Mouse (Mus musculus): ENCODE measurements around the gene Zfp148.
"Not testable (repeated sequence)": the region's sequence is repeated elsewhere in the genome, so short reads cannot be mapped to it uniquely, and the experiment has no call there.

Zfp148 gene

DNA sequence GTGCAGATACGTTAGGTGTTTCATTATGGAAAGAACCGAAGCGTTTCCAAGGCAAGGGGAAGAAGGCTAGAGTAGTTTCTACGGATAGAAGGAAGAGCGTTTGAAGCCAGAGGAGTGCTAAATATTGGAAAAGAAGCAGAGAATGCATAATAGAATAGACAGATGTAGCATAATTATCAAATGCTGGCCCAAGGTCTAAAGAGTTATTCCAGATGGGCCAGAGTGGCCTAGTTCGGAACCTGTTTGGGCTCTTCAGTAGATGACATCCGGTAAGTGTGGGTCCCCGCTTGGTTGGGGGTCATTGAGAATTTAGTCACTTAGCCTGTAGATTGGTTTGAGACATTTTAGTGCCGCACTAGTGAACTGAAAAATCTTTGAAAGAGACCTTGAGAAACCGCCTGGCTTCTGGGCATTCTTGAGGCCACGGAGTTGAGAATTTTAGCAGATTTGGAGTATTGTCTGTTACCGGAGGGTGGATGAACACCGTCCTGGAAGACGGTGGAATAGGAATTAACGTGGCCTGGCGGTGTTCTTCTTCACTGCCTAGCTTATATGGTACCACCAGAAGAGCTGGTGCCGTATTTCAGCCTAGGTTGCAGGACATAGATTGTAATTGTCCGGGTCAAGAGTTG is 1.1 kb downstream of the Zfp148 start:
- peak; percentile 10 for DNase-seq (ENCODE audit: low read depth, low spot score)

GRCm38 (mm10) chr16:33382341-33382740 is 1.7 kb downstream of the Zfp148 start:
- DNase-seq (ENCODE audit: low read depth, low spot score), result no peak

DNA sequence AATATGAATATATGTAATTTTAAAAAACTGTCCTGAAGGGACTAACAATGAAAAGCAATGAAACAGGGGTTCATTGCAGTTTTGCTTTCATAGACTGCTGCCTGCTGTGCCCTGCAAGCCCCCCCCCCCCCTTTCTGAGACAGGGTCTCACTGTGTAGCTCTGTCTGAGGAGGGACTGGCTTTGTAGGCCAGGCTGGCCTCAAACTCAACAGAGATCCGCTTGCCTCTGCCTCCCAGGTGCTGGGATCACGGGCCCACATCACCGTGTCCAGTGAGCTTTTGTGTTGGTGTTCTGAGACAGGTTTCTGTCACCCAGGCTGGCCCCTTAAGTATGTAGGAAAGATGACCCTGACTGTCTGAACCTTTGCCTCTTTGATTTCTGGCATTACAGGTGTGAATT is 2.9 kb downstream of the Zfp148 start:
- DNase-seq (ENCODE audit: low read depth, low spot score), result no peak

DNA sequence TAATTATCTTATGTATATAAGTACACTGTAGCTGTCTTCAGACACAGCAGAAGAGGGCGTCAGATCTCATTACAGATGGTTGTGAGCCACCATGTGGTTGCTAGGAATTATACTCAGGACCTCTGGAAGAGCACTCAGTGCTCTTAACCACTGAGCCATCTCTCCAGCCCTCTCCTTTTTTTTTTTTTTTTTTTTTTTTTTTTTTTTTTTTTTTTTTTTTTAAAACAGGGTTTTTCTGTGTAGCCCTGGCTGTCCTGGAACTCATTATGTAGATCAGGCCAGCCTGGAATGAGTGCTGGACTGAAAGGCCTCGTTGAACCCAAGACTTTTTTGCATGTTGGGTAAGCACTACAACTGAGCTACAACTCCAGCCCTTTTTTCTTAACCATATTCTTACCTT is 3.4 kb downstream of the Zfp148 start:
- DNase-seq (ENCODE audit: low read depth, low spot score), result not testable (repeated sequence)

GRCm38 (mm10) chr16:33387013-33387412 is 6.4 kb downstream of the Zfp148 start:
- DNase-seq (ENCODE audit: low read depth, low spot score), result no peak

DNA sequence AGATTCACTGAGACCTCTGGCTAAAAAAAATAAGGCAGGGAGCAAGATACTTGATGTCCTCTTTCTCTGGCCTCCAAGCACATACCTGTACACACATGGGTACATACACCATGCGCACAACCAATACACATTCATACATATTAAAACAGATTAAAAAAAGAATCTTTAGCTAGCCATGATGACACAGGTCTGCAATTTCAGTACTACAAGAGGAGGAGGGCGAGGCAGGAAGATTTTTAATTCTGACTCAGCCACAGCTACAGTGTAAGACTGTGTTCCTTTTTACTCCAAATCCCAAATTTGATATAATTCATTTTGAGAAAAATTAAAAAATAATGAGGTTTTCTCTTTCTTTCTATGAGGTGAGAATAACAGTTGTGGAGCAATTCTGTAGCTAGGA is 6.8 kb downstream of the Zfp148 start:
- no peak for DNase-seq (ENCODE audit: low read depth, low spot score)

DNA sequence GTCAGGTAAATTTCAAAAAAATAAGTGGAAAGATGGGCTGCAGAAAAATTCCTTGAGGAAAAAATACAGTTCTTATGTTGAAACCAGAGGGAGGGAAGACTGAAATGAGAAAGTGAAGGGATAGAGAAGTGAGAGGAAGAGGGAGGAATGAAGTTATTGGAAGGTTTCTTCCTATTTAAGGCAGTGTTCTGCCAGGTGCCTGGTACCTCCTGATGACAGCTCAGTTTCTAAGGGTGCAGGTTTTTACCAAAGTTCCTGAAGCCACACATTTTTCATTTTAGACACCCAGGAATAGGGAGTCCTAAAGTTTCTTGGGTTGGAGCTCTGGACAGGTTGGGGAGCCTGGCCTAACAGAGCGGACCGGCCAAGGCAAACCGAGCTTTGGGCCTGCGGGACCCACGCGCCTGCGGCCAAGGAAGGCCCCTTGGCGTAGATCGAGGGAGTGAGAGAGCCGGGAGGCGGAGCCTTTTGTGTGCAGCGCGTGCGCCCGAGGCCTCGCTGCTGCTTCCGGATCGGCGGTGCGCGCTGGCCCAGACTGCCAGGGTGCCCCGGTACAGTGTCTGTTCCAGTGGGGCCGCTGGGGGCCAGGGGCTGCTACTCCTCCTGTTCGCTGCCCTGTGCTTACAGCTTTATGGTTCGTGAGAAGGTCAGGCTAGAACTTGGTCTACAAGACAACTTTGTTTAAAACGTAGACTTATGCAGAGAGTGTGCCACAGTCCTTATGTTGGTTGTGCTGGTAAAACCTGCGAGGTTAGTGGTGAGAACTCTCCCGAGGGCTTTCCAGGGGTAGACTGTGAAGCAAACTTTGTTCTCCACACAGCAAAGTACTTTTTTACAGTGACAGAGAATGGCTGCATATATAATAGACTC is 19.5 kb downstream of the Zfp148 start:
- peak; percentile 78 for DNase-seq (ENCODE audit: low read depth, low spot score)

GRCm38 (mm10) chr16:33400943-33401342 is 20.3 kb downstream of the Zfp148 start:
- DNase-seq (ENCODE audit: low read depth, low spot score), result no peak

GRCm38 (mm10) chr16:33403258-33403657 is 22.6 kb downstream of the Zfp148 start:
- DNase-seq (ENCODE audit: low read depth, low spot score), result no peak

- no peak for DNase-seq (ENCODE audit: low read depth, low spot score)
Observed at GRCm38 (mm10) chr16:33404055-33404454, 23.4 kb downstream of the Zfp148 start.

GRCm38 (mm10) chr16:33405487-33405886 is 24.9 kb downstream of the Zfp148 start:
- no peak for DNase-seq (ENCODE audit: low read depth, low spot score)

- no peak for DNase-seq (ENCODE audit: low read depth, low spot score)
Observed at GRCm38 (mm10) chr16:33410151-33410550, 29.5 kb downstream of the Zfp148 start.

- DNase-seq (ENCODE audit: low read depth, low spot score), result no peak
Observed at GRCm38 (mm10) chr16:33410605-33411004, 30.0 kb downstream of the Zfp148 start.

GRCm38 (mm10) chr16:33414191-33414590 is 33.6 kb downstream of the Zfp148 start:
- DNase-seq (ENCODE audit: low read depth, low spot score), result no peak

- DNase-seq (ENCODE audit: low read depth, low spot score), result no peak
Observed at GRCm38 (mm10) chr16:33415607-33416006, 35.0 kb downstream of the Zfp148 start.

DNA sequence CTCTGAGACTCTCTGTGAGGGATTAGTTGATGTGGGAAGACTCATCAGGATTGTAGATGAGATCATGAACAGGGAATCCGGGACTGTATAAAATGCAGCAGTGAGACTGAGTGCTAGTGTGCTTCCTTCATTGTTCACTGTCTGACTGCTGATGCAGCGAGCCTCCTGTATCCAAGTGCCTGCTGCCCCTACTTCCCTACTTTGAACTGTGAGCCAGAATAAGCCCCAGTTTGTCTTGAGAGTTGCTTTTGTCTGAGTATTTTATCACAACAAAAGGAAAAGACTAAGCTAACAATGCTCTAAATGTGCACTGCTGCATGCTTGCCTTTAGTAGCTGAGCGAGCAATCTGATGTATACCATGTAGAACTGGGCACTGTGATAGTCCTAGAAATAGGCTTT is 47.7 kb downstream of the Zfp148 start:
- no peak for DNase-seq (ENCODE audit: low read depth, low spot score)

GRCm38 (mm10) chr16:33431660-33432059 is 51.0 kb downstream of the Zfp148 start:
- DNase-seq (ENCODE audit: low read depth, low spot score), result no peak

- no peak for DNase-seq (ENCODE audit: low read depth, low spot score)
Observed at GRCm38 (mm10) chr16:33441065-33441464, 60.4 kb downstream of the Zfp148 start.

GRCm38 (mm10) chr16:33446830-33447229 is 66.2 kb downstream of the Zfp148 start:
- DNase-seq (ENCODE audit: low read depth, low spot score), result peak; percentile 41

GRCm38 (mm10) chr16:33453826-33454225 is 73.2 kb downstream of the Zfp148 start:
- DNase-seq (ENCODE audit: low read depth, low spot score), result no peak

GRCm38 (mm10) chr16:33454306-33454705 is 73.7 kb downstream of the Zfp148 start:
- DNase-seq (ENCODE audit: low read depth, low spot score), result no peak

GRCm38 (mm10) chr16:33455263-33455910 is 74.8 kb downstream of the Zfp148 start:
- no peak for DNase-seq (ENCODE audit: low read depth, low spot score)

DNA sequence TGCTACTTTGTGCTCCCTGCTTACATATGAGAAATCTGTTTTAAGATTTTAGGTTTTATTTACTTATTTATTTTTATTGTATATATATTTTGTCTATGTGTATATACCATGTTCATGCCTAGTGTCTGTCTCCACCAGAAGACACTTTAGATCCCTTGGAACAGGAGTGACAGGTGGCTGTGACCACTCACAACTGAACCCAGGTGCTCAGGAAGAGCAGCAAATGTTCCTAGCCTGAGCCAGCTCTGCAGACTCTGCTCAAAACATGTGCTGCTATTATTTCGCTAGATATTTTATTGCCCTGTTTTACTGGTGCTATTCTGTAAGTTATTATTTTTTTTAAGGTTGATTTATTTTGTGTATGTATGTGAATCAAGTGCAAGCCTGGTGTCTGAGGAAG is 78.5 kb downstream of the Zfp148 start:
- no peak for DNase-seq (ENCODE audit: low read depth, low spot score)
